Mouse (Mus musculus) liver, postnatal 0 days (tissue): ENCODE data around the gene Mia.

Experiments used
- CTCF ChIP-seq: sonication (generic); IDR thresholded peaks from 2 replicates; pipeline ENCODE4 v1.5.1; 2016; ENCODE audit warnings: antibody characterized with exemption, low read depth
- EP300 ChIP-seq: IDR thresholded peaks from 2 replicates; pipeline ENCODE4 v1.6.1; 2016; ENCODE audit warnings: antibody characterized with exemption, low read depth, mild to moderate bottlenecking

GRCm38 (mm10) chr7:27163450-27163805 is 17.5 kb downstream of the Mia start:
- TF ChIP-seq CTCF (no peak), EP300 (no peak)
